Mouse (Mus musculus): ENCODE measurements at regions not wholly inside any gene's neighbourhood (a gene's known extent, or its start where the extent isn't known, plus 50 kb on each side); places are given as distances from the start of the nearest gene placed in this dataset.

DNA sequence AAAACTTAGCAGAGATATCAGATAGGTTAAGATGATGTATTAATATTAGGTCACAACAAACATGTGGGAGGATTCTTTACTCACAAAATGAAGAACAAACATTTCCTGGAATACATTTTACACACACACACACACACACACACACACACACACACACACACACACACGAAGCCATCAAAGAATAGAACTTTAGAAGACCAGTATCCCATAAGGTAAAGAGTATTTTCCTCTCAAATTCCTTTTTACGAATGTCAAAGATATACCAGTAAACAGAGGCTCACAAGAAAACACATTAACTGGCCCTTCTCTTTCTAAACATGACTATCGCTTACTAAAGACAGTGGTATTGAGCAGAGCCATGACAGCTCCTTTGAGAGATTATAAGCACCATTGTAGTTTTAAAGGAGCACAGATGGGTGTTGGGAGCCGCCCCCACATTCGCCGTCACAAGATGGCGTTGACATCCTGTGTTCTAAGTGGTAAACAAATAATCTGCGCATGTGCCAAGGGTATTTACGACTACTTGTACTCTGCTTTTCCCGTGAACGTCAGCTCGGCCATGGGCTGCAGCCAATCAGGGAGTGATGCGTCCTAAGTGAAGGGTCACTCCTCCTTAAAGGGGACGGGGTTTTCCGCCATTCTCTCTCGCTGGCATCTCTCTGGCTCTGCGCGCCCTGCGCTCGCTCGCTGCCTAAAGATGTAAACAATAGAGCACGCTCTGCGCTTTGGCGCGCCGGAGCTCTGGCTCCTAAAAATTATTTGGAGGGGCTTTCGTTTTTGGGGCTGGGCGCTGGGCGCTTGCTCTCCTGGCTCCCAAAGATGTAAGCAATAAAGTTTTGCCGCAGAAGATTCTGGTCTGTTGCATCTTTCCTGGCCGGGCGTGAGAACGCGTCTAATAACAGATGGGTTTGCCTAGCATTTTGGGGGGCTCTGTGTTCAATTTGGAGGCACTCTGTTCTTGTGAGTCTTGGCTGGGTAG, 160.0 kb downstream of the Csl start:
- DNase-seq, result peak in 1 of 2 experiments; percentile 22

DNA sequence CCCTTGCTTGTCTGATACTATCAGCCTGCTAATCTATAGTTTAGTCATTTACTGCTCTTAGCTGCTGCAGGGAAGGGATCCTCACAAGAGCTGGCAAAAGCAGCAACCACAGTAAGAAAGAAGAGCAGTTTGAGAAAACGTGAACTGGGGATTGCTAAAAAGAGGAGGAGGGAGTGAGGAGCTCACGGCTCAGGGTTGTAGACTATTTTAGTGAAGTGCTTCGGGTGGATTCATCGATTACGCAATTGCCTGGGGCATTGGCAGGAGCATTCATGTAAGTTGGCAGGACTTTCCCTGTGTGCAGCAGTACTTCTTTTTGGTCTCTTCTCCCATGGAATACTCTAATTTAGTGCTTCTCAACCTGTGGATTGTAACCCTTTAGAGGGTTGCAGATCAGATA, 157.1 kb downstream of the Csl start:
- no peak for DNase-seq

DNA sequence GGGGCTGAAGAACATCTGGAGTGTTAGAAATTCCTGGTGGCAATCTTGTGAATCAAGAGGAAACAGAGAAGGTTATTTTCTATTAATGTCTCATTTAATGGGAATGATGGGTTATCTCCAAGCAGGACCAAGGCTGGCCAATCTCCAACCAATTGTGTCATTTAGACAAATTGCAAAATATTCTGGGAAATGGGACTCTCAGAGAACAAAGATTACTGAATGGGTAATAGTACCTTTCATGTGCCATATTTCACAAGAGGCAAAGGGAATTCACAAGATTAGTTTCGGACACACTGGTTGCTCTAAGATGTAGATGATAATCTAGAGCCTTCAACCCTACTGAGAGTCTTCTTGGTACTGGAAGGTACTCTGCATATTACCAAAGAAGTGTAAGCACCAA, 155.3 kb downstream of the Csl start:
- DNase-seq, result no peak

DNA sequence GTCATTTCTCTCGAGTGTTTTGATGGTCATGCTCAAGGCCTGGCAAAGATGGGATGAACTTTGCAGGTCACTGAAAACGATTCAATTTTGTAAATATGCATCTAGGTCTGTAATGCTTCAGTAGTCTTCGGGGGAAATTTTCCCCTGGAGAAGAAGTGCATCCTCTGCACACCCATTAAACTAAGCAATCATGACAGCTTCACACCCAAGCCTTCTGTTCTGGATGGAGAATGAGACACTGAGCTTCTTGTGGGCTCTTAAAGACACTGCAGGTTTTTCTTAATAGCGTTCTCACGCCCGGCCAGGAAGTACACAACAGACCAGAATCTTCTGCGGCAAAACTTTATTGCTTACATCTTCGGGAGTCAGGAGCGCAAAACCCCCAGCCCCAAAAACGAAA, 151.0 kb downstream of the Csl start:
- DNase-seq, result peak; percentile 31 to 33

DNA sequence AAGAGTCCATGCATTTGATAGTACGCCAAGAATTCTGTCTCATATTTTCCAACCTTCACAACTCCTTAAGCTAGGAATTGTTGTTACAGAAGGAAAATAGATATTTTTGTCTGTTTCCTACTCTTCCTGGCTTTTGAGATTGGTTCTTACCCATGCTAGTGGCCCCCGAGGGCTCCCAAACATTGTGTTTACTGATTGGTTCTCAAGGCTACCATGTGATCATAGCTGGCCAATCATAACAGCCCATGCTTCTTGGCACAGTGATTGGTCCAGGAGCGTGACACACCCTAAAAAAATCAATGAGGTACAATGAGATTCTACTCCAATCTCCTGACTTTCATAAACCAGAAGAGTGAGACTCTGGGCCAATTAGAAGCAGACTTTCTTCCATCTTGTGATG, 150.0 kb downstream of the Csl start:
- DNase-seq, result no peak

DNA sequence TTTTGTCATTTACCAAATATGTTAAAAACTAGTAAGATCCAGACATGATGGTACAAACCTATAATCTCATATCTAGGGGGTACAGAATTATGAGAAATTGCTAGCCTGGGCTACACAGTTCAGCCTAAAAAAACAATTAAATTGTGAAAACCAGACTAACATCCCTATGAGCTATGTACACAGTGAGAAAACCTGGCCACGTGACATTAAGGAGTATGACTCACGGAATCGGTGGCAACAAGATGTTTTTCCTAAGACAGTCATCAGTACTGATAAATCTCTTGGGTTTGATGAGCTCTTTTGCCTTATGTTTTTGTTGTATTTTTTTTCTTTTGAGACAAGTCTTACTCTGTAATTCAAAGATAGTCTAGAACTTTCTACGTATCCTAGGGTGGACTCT, 148.6 kb downstream of the Csl start:
- no peak for DNase-seq

DNA sequence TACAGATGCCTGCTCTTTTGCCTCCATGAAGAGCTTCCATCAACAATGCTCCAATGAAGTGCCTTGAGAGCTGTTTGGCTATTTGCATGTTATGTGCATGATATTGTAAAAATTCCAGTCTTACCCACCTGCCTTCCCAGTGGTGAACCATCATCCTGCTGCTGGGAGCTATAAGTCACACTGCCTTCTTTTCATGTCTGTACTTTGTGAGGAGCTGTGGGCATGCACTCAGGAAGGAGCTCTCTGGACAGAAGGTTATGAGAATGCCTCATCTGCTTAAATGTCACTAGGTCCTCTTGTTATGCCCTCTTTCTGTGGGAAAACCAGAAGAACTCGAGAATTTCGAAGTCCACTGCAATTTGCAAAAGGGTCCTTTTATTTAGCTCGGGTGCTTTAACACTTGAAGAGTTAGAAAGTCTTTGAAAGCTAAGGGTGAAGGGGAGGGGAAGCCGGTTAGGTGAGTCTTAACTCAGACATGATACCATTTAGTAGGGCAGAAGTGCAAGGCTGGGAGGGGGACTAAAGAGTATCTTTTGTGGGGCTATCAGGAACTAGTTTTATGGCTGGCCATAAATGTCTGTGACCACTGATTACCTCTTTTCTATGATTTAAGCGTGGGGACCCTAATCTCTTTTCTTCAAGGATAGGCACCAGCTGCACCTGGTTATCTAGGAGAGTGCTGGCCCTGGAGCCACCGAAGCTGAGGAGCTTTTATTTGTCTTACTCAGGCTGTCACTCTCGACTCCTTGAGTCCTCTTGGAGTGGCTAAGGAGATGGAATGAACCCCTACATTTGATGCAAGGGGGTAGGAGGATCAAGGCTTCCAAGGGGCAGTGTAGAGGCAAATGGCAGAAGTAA, 144.8 kb downstream of the Csl start:
- DNase-seq, result no peak

DNA sequence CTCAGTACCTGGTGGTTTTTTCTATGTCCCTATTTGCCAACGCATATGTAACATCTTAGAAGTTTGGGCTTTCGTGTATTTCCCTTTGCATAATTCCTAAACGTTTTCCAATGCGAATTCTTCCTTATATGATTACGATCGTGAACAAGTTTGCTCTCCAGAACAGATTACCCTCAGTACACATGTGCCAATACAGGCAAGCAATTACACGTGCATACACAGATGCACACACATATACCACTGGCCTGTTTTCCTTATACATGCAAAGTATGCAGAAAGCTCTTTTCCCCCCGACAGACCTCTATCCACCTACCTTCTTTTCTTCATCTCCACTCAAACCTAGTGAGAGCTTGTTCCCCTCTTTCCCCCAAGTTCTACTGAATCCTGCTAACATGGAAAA, 144.1 kb downstream of the Csl start:
- no peak for DNase-seq

DNA sequence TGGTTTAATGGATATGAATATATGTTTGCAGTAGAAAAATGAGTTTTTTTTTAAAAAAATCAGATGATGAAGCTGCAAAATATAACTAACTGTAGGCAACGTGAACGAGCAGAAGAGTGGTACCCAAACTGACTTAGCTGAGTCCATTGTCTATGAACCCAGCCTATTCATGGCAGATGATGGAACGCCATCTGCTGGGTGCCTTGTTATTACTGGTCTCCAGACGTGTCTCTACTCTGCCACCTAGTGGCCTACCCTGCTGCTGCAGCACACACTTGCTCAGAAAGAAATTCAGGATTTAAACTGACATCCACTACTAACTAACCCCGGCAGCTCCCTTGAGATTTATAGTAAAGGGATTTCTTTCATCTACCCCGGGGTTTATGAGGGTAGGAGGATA, 143.7 kb downstream of the Csl start:
- peak; percentile 95 to 97 for DNase-seq

DNA sequence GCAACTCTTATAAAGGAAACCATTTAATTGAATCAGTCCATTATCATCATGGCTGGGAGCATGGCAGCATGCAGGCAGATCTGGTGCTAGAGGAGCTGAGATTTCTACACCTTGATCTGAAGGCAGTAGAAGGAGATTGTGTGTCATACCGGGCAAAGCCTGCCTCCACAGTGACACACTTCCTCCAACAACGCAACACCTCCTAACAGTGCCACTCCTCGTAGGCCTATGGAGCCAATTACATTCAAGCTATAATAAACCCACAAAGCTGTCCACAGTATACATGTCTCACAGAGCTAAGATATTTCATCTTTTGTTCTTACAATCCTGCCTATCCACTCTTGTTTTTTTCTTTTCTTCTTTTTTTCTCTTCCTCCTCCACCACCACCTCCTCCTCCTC, 141.8 kb downstream of the Csl start:
- no peak for DNase-seq

DNA sequence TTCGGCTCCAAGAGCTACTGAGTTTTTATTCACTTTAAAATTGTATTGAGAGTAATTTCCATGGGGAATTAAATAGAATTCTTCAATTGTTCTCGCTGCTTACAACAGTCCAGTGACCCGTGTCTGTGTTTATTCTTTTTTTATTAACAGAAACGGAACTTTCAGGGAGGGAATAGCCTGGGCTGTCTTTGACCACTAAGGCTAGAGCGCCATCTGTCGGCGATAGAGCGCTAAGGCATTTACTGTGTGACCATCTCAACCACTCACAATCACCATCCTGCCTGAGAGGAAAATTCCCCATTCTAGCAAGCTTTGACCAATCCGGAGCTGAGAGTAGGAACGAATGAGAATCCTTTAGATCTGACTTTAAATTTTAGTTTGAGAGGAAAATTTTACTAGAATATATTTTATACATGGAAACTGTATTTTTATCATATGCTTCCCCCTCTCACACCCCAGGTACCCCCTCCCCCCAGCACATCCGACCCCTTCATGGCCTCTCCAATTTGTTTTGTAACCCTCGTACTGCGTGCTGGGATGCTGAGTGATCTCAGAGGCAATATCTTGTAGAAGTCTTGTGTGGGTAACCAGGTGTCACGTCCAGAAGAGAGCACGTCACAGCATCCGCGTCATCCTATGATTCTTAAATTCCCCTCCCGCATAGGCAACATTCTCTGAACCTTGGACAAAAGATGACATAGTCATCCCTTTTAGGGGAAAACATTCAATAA, 139.9 kb downstream of the Csl start:
- peak; percentile 84 to 86 for DNase-seq

DNA sequence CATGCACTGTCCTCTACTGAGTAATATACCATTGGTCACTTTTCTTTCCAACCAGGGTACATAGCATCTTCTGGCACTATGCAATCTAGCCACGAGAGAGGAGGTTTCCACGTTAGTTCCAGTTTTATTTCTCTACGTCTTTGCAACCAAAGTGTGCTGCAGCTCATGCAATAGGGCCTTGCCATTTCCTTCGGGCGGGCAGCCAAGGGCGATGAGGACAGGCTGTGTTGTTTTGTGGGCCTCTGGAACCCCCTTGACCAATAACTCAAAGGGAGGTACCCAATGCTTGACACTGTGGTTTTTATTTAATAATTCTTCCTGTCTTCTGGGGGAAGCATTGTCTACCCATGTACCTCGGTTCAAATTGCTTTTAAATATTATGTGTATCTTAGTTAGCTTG, 139.0 kb downstream of the Csl start:
- DNase-seq, result no peak

DNA sequence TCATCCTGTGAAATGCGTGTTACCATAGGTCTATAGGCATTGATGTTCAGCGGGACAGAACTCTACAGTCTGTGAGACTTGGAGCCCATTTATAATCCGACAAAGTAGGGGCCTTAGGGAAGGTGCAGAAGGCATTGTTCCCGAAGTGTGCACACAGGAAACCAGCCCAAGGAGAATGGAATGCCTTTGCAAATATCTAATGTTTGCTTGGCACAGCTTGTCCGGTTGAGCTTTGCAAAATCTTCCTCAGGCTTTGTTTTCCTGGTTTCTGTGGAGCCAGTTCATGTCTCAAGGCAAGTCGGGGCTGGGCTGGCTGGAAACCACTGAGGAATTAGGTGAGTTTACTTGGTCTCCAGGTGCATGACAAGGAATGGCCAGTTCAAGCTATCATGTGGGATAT, 132.1 kb downstream of the Csl start:
- DNase-seq, result no peak

DNA sequence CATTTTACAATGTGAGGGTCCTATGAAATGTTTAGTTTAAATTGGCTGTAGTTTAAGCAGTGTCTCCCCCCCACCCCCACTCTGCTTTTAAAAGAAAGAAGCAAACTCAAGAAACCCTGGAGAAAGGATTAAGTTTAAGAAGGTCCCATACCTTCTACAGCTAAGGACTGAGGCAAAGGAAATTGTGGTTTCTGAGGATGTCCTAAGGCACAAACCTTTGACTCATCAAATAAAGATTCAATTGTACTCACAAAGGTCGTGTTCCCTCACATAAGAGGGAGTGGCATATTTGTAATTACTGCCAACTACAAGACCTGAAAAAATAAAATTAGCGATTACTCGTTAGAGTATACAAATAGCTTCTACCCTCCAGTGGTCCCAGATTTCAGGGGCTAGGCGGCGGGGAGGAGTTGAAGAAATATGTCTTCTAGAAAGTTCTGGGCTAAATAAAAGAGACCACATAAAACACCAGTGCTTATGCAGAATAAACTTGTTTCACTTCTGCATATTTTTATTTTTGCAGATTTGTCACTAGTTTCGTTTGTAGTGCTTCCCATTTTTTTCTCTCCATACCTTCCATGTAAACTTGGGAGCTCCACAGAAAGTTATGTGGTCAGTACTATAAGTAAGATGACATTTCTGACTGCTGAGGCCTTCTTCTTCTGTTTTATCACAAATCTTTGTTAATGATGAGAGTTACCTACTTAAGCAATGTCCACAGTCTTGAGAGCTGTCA, 127.0 kb downstream of the Csl start:
- no peak for DNase-seq

DNA sequence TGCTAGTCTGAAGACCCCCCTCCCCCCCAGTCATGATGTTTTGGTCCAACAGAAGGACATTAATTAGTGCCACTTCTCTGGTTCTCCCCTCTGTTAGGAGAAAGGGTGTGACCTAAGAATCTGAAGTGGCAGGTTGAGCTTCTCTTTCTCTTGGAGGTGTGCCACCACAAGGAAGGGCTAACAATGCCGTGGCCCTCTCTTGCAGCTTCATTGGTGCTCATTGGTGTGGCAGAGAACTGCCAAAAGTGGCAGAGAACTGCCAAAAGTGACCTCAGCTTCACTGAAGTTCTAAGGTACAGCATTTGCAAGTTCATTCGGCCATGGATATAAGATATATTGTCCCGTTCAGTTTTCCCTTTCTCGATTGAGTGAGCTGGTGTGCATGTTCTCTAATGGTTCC, 123.7 kb downstream of the Csl start:
- peak; percentile 25 to 35 for DNase-seq

DNA sequence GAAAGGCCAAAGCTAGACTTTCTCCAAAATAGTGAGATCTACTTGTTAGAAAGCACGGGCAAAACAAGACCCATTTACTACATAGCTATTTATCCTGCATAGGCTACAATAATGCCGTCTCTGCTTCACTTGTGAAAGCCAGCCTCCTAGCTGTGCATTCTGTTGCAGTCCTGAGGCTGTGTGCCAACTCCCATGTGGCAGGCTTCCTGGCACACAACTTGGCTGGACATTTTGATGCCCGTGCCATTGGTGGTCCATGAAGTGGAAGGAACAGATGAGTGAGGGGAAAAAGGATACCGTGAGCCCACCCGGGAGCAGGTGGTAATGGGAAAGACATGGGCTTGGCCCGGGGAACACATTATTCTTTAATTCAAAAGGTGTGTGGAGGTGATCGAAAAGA, 120.4 kb downstream of the Csl start:
- peak; percentile 90 to 94 for DNase-seq

DNA sequence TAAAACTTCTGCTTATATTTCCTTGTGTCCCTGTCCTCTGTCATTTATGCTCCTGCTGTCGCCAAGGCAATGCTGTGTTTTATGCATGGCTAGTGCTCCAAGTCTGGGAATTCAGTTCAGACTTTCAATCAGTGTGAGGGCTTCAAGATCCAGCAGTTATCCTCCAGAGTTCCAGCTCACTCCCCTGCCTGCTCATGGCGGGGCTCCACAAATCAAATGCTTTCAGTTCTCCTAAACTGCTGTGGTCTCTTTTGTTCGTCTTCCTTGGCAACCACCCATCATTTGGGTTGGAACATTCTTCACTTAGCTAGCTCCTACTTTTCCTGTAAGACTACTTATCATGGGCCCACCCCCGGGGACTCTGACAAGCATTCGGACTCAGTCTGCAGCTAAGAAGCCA, 120.0 kb downstream of the Csl start:
- DNase-seq, result peak; percentile 41 to 51

DNA sequence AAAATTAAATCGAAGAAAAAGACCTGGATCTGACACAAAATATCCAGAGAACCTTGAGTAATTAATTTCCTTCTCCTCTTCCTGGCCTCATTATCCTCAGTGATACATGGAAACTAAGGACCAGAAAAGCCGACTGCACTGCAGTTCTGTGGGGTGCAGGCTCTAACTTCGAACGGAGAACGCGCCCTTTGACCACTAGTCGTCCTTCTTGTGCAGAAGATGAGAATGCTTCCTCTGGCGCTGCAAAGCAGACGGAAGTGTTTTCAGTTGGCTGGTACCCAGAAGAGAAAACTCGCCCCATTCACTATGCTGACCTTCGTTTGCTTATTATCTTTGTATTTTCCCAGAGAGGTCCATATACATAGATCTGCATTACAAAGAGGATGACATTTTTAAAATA, 117.7 kb downstream of the Csl start:
- DNase-seq, result peak; percentile 81 to 82

DNA sequence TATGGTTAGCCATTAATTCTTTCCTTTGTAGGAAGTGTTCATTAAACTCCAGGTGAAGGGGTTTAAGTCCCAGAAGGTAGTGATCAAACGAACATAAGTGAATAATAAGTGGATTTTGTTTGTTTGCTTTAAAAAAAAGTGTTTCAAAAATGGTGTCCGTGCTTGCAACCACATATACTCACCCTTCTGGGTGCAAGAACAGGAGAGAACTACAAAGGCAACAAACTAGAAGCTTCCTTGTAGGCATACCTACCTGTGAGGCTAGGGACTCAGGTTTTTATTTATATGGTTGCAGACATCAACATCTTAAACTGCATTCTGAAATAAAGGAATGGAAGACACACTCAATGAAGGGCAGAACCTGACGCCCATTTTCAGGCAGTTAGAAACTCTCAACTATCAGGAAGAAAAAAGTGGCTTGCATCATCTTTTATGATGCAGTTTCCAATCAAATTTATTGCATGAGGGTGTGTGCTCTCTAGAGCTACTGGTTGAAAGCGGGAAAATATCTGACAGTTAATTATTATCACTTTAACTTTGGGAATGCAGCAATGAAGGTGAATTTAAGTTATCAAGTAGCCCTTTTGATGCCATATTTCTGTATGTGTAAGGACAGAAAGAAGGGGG, 117.1 kb downstream of the Csl start:
- no peak for DNase-seq

DNA sequence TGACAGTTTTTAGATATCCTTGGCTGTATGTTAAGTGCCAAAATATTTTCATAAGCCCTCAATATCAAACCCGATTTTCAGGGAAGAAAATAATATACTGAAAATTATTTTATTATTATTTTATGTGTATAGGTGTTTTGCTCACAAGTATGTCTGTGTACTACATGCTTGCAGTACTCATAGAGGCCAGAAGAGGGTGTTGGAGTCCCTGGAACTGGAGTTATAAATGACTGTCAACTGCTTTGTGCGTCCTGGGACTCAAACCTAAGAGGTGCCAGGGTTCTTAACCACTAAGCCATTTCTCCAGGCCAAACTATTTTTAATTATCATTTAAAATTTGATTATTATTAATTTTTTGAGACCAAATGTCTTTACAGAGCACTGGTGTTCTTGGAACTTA, 114.5 kb downstream of the Csl start:
- peak; percentile 29 to 40 for DNase-seq

DNA sequence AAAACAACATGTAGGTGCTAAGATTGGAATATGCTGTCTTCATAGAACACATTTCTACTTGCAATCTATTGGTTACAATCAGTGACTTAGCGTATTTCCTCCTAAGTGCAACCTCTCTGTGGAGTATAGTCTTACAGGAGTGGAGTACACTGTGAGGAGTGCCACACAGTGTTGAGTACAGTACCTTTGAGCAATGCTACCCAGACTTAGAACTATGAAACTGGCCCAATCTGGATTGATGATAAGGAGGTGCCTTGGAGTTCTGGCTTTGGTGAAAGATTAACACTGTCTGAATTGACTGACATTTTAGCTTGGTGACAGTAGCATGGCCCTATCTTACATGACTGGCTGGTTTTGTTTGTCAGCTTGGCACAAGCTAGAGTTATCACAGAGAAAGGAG, 107.4 kb downstream of the Csl start:
- no peak for DNase-seq

DNA sequence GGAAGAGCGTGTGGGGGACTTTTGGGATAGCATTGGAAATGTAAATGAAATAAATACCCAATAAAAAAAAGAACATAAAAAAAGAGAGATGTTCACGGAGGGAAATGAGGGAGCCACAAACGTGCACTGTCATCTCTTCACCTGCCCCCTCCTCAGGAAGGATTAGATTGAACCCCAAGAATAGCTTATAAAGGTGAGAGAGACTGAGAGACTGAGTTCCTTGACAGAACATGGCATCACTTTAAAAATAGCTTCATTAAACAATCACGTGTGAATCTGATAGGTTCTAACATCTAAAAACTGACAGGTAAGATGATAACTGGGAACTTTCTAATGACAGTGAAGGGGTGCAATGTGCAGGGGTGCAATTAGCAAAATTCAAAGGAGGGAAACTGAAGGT, 105.2 kb downstream of the Csl start:
- no peak for DNase-seq

Data from cerebellum, postnatal 10 days (tissue).